Mouse (Mus musculus) lung, embryonic 16.5 days (tissue): ENCODE measurements around the gene Filip1. TPM values are rescaled to one million over a fixed set of nuclear protein-coding genes. Genes with fewer than 3 reads are reported as not detected.

ENCODE experiments used
- ATAC-seq: fragments of 200-750 bp; cut with Nextera tagmentation; 2 replicates; pipeline ENCODE4 v1.8.0; 2017; ENCODE audit warnings: low read depth, mild to moderate bottlenecking, moderate library complexity
- H3K27ac ChIP-seq: fragments of 300-500 bp; sonication (generic); 2 replicates; pipeline ENCODE4 v1.5.1; 2014; ENCODE audit warnings: mild to moderate bottlenecking, control low read depth, low read length
- H3K27me3 ChIP-seq: fragments of 300-500 bp; sonication (generic); 2 replicates; pipeline ENCODE4 v1.6.1; 2014; ENCODE audit warnings: low read depth, low read length, mixed read lengths; ENCODE audit not compliant: control insufficient read depth, insufficient read depth
- H3K36me3 ChIP-seq: fragments of 300-500 bp; sonication (generic); 2 replicates; pipeline ENCODE4 v1.6.1; 2014; ENCODE audit warnings: low read length; ENCODE audit not compliant: control insufficient read depth, insufficient read depth
- H3K4me1 ChIP-seq: fragments of 300-500 bp; sonication (generic); replicated peaks from 2 replicates; pipeline ENCODE4 v1.6.1; 2014; ENCODE audit warnings: low read length, mixed read lengths; ENCODE audit not compliant: control insufficient read depth, insufficient read depth
- H3K4me2 ChIP-seq: fragments of 300-500 bp; sonication (generic); 2 replicates; pipeline ENCODE4 v1.6.1; 2014; ENCODE audit warnings: low read depth, low read length, control low read depth
- H3K4me3 ChIP-seq: fragments of 300-500 bp; sonication (generic); 2 replicates; pipeline ENCODE4 v1.5.1; 2014; ENCODE audit warnings: mild to moderate bottlenecking, low read length, control low read depth
- H3K9ac ChIP-seq: fragments of 300-500 bp; sonication (generic); 2 replicates; pipeline ENCODE4 v1.6.1; 2014; ENCODE audit warnings: low read length, control low read depth
- H3K9me3 ChIP-seq: fragments of 300-500 bp; sonication (generic); 2 replicates; pipeline ENCODE4 v1.6.1; 2016; ENCODE audit warnings: low read length; ENCODE audit not compliant: control insufficient read depth
- WGBS: fragments of 180-500 bp; shearing (Covaris S2); extraction: QIAGEN DNeasy Blood & Tissue Kit; methylation state at CpG from one replicate; pipeline ENCODE4 v1.1.7; 2014; 5-methylcytosine and 5-hydroxymethylcytosine counted together
- polyA plus RNA-seq: library from polyadenylated mRNA; unstranded; fragments of >200 nt; fragmentation: Nextera tagmentation; extraction: Ambion mirVana; gene quantifications from 2 replicates; pipeline ENCODE4 v1.2.1, GENCODE M21; 2015

The Filip1 gene
- polyA plus RNA-seq, 1 experiment from 2014 or later = 14.2 TPM

DNA sequence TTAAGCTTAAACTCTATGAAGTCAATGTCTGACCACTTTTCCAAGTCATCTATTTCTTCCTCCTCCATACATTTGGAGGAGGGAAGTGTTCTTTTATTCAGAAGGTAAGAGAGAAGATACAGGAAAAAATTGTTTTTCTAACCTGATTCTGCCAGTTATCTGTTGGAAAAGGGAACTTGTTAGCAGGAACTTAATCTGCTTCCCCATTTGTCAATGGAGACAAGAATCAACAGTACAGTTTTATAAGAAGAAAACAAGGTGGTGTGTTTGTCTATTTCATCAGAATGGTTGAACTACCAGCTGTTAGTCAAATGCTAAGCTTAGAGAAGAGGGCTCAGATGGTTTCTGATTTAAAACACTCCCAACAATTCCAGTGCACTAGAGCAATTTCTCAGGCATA is 165.6 kb downstream of the Filip1 start:
- H3K9ac ChIP-seq = no peak overlapping the region
- ATAC-seq = no peak
- H3K27ac ChIP-seq = no peak overlapping the region
- H3K9me3 ChIP-seq = no peaks in the 10 kb centered on the region
- peaks cover 11% of the 10 kb centered on the region for H3K4me1 ChIP-seq
- no peaks in the 10 kb centered on the region for H3K27me3 ChIP-seq
- no peak overlapping the region for H3K4me3 ChIP-seq
- no peak overlapping the region for H3K4me2 ChIP-seq
- no peaks in the 10 kb centered on the region for H3K36me3 ChIP-seq

DNA sequence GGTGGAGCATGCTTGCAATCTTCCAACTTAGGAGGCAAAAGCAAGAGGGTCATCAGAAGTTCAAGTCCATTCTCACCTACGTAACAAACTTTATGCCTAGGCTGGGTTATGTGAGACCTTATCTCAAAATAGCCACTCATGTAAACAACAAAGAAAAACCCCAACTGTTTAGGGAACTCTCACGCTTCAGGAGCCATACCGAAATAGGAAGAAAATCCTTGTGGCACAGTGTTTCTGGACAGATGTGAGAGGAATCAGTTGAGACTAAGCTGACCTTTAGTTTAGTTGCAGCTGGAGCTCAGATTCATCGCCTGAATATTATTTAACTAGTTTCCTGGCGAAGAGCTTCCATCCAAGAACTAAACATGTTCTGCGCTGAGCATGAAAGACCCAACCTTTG is 170.0 kb downstream of the Filip1 start:
- H3K9ac ChIP-seq = no peak overlapping the region
- 0 out of 2 replicates have a peak overlapping the region, but pooled peaks have one; percentile 21 for H3K4me2 ChIP-seq
- no peaks in the 10 kb centered on the region for H3K36me3 ChIP-seq
- 19% methylated on average over 6 of the region's 6 CpGs for WGBS
- no peaks in the 10 kb centered on the region for H3K27me3 ChIP-seq
- H3K27ac ChIP-seq = 0 out of 2 replicates have a peak overlapping the region, but pooled peaks have one; percentile 34
- no peak overlapping the region for H3K4me3 ChIP-seq
- H3K4me1 ChIP-seq = peaks cover 12% of the 10 kb centered on the region
- ATAC-seq = peak; percentile 23; the same call in 1 of the 2 replicates
- no peaks in the 10 kb centered on the region for H3K9me3 ChIP-seq

DNA sequence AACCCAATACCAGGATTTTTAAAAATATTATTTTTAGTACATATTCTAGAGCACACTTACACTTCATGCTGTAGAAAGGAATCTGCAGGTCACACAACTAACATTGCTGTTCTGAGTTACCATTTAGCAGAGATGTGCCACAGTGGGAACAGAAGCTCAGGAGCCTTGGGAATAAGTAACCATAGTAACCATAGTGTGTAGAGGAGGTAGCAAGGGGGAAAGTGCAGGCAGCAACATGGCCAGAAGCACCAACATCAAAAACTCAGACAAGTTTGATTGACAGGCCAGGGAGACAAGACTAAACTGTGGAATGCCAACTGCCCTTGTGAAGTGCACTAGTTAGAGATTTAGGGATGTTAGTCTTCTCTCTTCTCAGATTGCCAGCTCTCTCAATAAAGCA is 170.6 kb downstream of the Filip1 start:
- Histone ChIP-seq H3K36me3 (no peaks in the 10 kb centered on the region), H3K27ac (no peak overlapping the region)

DNA sequence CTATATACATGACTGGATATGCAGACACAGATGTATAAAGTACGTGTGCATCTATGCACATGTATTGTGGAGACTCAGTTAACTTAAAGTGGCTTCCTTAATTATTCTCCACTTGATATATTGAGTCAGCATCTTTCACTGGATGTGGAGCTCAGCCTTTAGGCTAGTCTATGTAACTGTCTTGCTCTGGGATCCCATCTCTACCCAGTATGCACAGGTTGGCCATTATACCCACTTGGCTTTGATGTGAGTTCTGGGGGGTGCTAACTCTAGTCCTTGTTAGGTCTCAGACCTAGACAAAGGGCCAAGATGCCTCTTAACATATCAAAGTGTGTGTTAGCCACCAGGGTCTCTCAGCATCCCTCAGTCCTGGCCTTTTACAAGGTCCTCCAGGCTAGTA is 181.4 kb downstream of the Filip1 start:
- Histone ChIP-seq H3K4me3 (no peak overlapping the region), H3K27ac (no peak overlapping the region), H3K9me3 (no peaks in the 10 kb centered on the region), H3K36me3 (no peaks in the 10 kb centered on the region), H3K4me2 (no peak overlapping the region), H3K27me3 (no peaks in the 10 kb centered on the region), H3K9ac (no peak overlapping the region), H3K4me1 (peaks cover 5% of the 10 kb centered on the region; the same call in 1 of the 2 replicates)
- no peak for ATAC-seq
- 63% methylated on average over 1 of the region's 1 CpGs for WGBS

More for the DNA sequence above, 170.6 kb downstream of the Filip1 start:
- no peak for ATAC-seq
- Histone ChIP-seq H3K4me1 (peaks cover 12% of the 10 kb centered on the region), H3K9me3 (no peaks in the 10 kb centered on the region), H3K27me3 (no peaks in the 10 kb centered on the region), H3K4me2 (no peak overlapping the region), H3K4me3 (no peak overlapping the region), H3K9ac (no peak overlapping the region)

DNA sequence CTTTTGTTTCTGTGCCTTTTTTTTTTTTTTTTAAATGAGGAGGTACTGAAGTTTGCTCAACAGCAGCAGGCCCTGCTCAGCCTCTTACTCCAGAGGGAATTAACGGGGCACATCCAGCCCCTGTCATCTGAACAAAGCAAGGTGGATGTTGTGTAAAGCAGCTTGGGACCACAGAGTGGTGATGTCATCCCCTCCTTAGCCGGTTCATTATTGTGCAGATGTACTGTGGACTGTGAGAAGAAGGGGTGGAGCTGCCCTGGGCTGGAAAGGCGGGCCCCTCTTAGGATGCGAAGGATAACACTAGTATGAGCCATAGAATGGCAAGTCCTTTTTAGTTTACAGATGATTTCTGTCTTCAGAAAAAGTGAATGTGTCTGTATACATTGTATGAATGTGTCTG is 181.8 kb downstream of the Filip1 start:
- Histone ChIP-seq H3K36me3 (no peaks in the 10 kb centered on the region), H3K4me2 (no peak overlapping the region), H3K27ac (peak overlapping the region; percentile 58), H3K9ac (no peak overlapping the region), H3K4me3 (no peak overlapping the region), H3K27me3 (no peaks in the 10 kb centered on the region), H3K9me3 (no peaks in the 10 kb centered on the region), H3K4me1 (peaks cover 5% of the 10 kb centered on the region; the same call in 1 of the 2 replicates)
- ATAC-seq = peak; percentile 71
- WGBS = 31% methylated on average over 4 of the region's 4 CpGs

DNA sequence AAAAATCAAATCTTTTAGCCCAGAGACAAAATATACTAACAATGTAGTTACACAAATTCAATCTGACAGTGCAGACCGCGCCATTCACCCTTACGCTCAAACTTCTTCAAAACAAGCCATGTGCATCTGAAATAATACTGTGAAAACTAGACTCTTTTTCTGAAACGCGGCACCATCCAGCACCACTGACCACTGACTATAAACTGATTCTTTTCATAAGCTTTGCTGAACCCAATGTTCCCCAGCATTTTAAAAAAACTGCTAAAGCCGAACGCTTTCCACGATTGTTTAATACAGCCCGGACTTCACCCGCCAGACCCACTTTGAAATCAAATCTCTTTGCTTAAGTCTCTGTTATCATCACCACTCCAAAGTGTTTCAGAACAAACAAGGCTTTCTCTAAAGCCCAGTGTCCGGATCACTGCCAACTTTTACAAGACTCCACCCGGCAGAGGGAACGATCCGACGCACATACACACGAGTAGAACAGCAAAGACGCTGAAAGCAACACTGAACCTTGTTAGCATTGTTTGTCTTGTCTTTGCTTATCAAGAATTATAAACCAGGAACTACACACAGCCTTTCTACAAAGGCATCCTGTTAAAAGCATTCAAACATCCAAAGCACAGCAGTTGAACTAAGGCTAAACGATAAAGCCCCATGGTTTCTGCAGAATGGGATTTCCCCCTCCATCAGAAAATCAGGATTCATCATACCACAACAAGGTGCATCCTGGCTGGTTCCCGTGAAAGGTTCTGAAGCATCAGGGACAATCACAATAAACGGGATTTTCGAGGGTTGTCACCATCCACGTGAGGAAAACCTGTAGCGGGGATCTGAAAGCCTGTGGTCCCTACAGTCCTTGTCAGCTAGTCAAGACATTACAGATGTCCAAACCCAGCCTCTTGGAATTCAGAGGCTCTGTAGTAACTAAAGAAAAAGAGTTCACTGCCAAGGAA is 182.5 kb downstream of the Filip1 start:
- H3K4me3 ChIP-seq = peak overlapping the region; percentile 20
- H3K9me3 ChIP-seq = no peaks in the 10 kb centered on the region
- H3K27ac ChIP-seq = peak overlapping the region; percentile 58
- H3K9ac ChIP-seq = peak overlapping the region; percentile 26
- H3K36me3 ChIP-seq = no peaks in the 10 kb centered on the region
- WGBS = 34% methylated on average over 23 of the region's 23 CpGs
- no peaks in the 10 kb centered on the region for H3K27me3 ChIP-seq
- peak; percentile 57 for ATAC-seq
- peak overlapping the region; percentile 41 for H3K4me2 ChIP-seq
- peaks cover 5% of the 10 kb centered on the region; the same call in 1 of the 2 replicates for H3K4me1 ChIP-seq

DNA sequence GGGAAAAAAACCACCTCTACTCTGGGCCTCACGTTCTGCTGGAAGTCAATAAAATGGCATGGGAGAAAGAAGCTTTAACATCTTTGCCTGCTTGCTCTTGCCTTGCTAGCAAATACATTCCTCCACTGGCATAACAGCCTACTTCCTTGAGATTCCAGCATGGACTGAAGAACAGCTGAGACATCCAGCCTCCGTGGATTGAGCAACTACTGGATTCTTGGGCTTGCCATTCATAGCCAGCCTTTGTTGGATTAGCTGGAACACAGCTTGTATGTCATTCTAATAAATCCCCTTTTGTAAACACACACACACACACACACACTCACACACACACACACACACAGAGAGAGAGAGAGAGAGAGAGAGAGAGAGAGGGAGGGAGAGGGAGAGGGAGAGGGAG is 185.6 kb downstream of the Filip1 start:
- ATAC-seq = peak; percentile 66; the same call in 1 of the 2 replicates
- no peaks in the 10 kb centered on the region for H3K27me3 ChIP-seq
- H3K36me3 ChIP-seq = no peaks in the 10 kb centered on the region
- no peak overlapping the region for H3K4me3 ChIP-seq
- H3K4me2 ChIP-seq = no peak overlapping the region
- H3K27ac ChIP-seq = 0 out of 2 replicates have a peak overlapping the region, but pooled peaks have one; percentile 17
- H3K9me3 ChIP-seq = no peaks in the 10 kb centered on the region
- H3K9ac ChIP-seq = no peak overlapping the region
- H3K4me1 ChIP-seq = peaks cover 5% of the 10 kb centered on the region; the same call in 1 of the 2 replicates
- WGBS = 46% methylated on average over 2 of the region's 2 CpGs

DNA sequence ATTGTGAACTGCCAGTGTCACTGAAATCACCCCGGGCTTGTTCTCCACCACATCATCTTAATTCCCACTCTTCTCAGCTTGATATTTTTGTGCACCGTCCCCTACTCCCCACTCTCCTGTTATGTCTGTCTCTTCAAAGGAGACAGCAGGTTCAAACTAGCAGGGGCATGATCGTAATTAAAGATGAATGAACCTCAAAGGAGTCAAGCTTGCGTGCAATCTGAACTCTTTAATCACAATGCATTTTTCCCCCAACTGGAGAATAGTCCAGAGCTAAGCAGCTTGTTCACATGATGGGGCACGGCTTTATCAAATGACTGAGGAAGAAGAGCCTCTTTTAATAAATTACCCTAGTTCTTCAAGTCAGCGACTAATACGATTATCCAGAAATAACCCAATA is 187.1 kb downstream of the Filip1 start:
- Histone ChIP-seq H3K9me3 (no peaks in the 10 kb centered on the region), H3K4me1 (peaks cover 5% of the 10 kb centered on the region; the same call in 1 of the 2 replicates), H3K36me3 (no peaks in the 10 kb centered on the region), H3K4me3 (no peak overlapping the region), H3K4me2 (no peak overlapping the region), H3K9ac (no peak overlapping the region), H3K27me3 (no peaks in the 10 kb centered on the region), H3K27ac (no peak overlapping the region)
- no peak for ATAC-seq
- WGBS = 86% methylated on average over 7 of the region's 7 CpGs

DNA sequence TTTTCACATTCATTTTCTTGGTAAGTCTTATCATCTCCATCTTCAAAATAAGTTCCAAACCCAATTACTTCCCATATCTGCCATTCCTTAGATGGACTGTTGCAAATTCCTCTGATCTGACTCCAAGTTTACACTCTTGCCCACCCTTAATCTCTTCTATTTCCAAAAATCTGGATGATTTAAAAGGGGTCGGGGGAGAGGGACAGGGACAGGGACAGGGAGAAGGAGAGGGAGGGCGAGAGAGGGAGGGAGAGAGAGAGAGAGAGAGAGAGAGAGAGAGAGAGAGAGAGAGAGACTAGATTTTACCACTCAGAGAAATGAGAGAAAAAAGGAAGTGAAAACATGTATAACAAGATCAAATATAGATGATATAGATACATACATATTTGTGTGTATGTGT is 188.8 kb downstream of the Filip1 start:
- peaks cover 5% of the 10 kb centered on the region for H3K9me3 ChIP-seq
- no peak overlapping the region for H3K4me3 ChIP-seq
- no peaks in the 10 kb centered on the region for H3K4me1 ChIP-seq
- no peak overlapping the region for H3K27ac ChIP-seq
- H3K4me2 ChIP-seq = no peak overlapping the region
- peaks cover 9% of the 10 kb centered on the region for H3K36me3 ChIP-seq
- H3K27me3 ChIP-seq = no peaks in the 10 kb centered on the region
- H3K9ac ChIP-seq = no peak overlapping the region
- WGBS = 56% methylated on average over 2 of the region's 2 CpGs
- ATAC-seq = no peak
